Mouse (Mus musculus): ENCODE measurements at regions not wholly inside any gene's neighbourhood (a gene's known extent, or its start where the extent isn't known, plus 50 kb on each side); places are given as distances from the start of the nearest gene placed in this dataset.
"Not testable (repeated sequence)": the region's sequence is repeated elsewhere in the genome, so short reads cannot be mapped to it uniquely, and the experiment has no call there.

DNA sequence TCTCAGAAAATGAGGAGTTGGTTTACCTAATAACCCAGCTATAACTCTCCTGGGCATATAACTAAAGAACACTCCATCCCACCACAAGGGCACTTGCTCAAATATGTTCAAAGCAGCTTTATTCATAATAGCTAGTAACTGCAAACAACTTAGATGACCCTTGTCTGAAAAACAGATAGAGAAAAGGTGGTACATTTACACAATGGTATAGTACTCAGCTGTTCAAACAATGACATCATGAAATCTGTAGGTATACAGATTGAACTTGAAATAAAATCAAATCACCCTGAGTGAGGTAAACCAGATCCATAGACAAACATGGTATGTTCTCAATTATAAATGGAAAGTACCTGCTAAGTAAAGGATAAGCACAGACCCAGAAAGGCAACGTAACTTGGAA is 721.5 kb upstream of the Intu start:
- H3K36me3 ChIP-seq (ENCODE audit: control insufficient read depth, insufficient read depth) = no peaks in the 10 kb centered on the region
- no peak overlapping the region for H3K4me2 ChIP-seq (ENCODE audit: low read depth, low read length)
- H3K27me3 ChIP-seq (ENCODE audit: control insufficient read depth, insufficient read depth, low read length) = no peaks in the 10 kb centered on the region
- H3K9ac ChIP-seq (ENCODE audit: low read length) = no peak overlapping the region
- 93% methylated on average over 1 of the region's 1 CpGs for WGBS
- no peak for ATAC-seq (replicated peaks; ENCODE audit: extremely low read depth, insufficient read depth, low FRiP score)
- H3K9me3 ChIP-seq (replicated peaks; ENCODE audit: control insufficient read depth, low read length) = no peaks in the 10 kb centered on the region
- no peak overlapping the region for H3K27ac ChIP-seq (ENCODE audit: low read length)
- no peaks in the 10 kb centered on the region for H3K4me1 ChIP-seq (ENCODE audit: control insufficient read depth, insufficient read depth, low read length)
- no peak overlapping the region for H3K4me3 ChIP-seq (ENCODE audit: low read length)

DNA sequence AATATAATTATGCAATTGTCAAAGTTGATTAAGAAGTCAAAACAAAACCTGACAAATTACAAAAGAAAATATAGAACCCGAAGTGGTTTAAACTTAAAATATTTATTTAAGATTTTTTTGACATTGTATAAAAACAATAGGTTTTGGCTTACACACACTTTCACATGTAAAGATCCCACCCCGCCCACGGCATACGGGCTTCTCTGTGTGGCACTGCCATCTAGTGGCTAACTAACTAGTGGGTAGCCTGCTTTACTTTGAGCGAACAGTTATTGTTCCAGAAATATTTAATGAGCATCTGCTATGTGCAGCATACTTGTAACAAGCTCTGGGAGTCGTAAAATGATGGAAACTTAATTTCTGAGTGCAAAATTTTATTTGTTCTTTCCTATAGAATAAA is 716.3 kb upstream of the Intu start:
- no peak overlapping the region for H3K9ac ChIP-seq (ENCODE audit: low read length)
- ATAC-seq (replicated peaks; ENCODE audit: extremely low read depth, insufficient read depth, low FRiP score) = no peak
- H3K27me3 ChIP-seq (ENCODE audit: control insufficient read depth, insufficient read depth, low read length) = no peaks in the 10 kb centered on the region
- H3K4me1 ChIP-seq (ENCODE audit: control insufficient read depth, insufficient read depth, low read length) = no peaks in the 10 kb centered on the region
- 16% methylated on average over 6 of the region's 6 CpGs for WGBS
- H3K4me2 ChIP-seq (ENCODE audit: low read depth, low read length) = no peak overlapping the region
- H3K27ac ChIP-seq (ENCODE audit: low read length) = no peak overlapping the region
- no peaks in the 10 kb centered on the region for H3K36me3 ChIP-seq (ENCODE audit: control insufficient read depth, insufficient read depth)
- H3K9me3 ChIP-seq (replicated peaks; ENCODE audit: control insufficient read depth, low read length) = no peaks in the 10 kb centered on the region
- no peak overlapping the region for H3K4me3 ChIP-seq (ENCODE audit: low read length)

DNA sequence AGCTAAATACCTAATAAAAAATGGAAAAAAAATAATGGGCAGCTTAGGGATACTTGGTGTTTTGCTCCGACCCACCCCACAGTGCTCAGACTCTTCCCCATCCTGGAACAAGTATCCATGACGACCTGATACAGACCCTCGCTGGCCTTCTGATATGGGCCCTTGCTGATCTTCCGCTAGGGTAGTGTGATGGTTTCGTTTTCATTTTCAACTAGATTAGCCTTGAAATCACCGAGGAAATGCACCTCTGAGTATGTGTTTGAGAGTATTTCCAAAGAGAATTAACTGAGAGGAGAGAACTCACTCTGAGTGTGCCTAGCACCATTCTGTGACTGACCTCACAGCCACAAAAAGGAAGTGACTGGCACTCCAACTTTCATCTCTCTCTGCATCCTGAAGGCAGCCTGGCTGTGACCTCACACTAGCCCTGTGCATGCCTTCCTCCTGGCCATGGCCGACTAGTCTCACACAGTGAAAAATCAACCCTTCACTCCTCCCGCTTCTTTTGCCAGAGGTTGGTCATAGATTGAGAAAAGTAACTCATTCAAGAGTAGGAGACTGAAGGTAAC is 700.5 kb upstream of the Intu start:
- ATAC-seq (replicated peaks; ENCODE audit: extremely low read depth, insufficient read depth, low FRiP score) = no peak
- no peaks in the 10 kb centered on the region for H3K4me1 ChIP-seq (ENCODE audit: control insufficient read depth, insufficient read depth, low read length)
- H3K27me3 ChIP-seq (ENCODE audit: control insufficient read depth, insufficient read depth, low read length) = no peaks in the 10 kb centered on the region
- no peak overlapping the region for H3K9ac ChIP-seq (ENCODE audit: low read length)
- H3K27ac ChIP-seq (ENCODE audit: low read length) = no peak overlapping the region
- H3K4me2 ChIP-seq (ENCODE audit: low read depth, low read length) = no peak overlapping the region
- H3K36me3 ChIP-seq (ENCODE audit: control insufficient read depth, insufficient read depth) = no peaks in the 10 kb centered on the region
- no peaks in the 10 kb centered on the region for H3K9me3 ChIP-seq (replicated peaks; ENCODE audit: control insufficient read depth, low read length)
- 77% methylated on average over 8 of the region's 8 CpGs for WGBS
- no peak overlapping the region for H3K4me3 ChIP-seq (ENCODE audit: low read length)

DNA sequence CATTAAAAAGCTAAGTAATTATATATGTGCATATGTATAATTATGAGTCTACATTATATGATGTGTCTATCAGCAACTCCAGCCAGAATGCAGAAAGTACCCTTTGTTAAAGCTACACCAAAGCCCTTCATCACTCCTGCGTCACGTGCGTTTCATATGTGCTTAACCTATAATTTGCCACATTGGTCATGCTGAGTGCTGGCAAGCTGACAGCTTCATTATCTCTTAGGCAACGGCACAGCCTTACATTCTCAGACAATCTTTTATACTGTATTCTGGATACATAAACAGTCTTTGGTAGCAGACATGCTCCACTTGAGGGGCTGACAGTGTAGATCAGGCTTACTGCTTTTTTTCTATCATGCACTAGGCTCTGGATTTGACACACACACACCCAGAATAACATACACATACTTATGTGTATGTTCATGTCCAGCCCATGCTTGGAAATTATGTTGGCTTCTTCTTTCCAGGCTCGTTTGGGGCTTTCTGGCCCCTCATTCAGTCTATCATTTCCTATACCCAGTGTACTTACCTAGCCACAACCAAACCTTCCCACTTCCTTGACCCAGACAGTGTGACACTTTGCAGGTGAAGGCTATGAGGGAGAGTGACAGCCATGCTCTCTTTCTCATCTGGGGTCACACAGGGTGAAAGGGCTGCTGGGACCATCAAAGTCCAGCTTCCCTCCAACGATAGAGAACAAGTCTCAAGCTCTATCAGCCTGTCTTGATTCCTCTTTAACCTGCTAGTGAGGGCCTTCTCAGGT is 692.5 kb upstream of the Intu start:
- H3K27ac ChIP-seq (ENCODE audit: low read length) = no peak overlapping the region
- H3K4me2 ChIP-seq (ENCODE audit: low read depth, low read length) = no peak overlapping the region
- peaks cover 6% of the 10 kb centered on the region for H3K4me1 ChIP-seq (ENCODE audit: control insufficient read depth, insufficient read depth, low read length)
- H3K4me3 ChIP-seq (ENCODE audit: low read length) = no peak overlapping the region
- no peaks in the 10 kb centered on the region for H3K9me3 ChIP-seq (replicated peaks; ENCODE audit: control insufficient read depth, low read length)
- ATAC-seq (replicated peaks; ENCODE audit: extremely low read depth, insufficient read depth, low FRiP score) = no peak
- whole genome bisulfite sequencing = 43% methylated on average over 6 of the region's 6 CpGs
- H3K36me3 ChIP-seq (ENCODE audit: control insufficient read depth, insufficient read depth) = no peaks in the 10 kb centered on the region
- H3K27me3 ChIP-seq (ENCODE audit: control insufficient read depth, insufficient read depth, low read length) = no peaks in the 10 kb centered on the region
- H3K9ac ChIP-seq (ENCODE audit: low read length) = no peak overlapping the region

DNA sequence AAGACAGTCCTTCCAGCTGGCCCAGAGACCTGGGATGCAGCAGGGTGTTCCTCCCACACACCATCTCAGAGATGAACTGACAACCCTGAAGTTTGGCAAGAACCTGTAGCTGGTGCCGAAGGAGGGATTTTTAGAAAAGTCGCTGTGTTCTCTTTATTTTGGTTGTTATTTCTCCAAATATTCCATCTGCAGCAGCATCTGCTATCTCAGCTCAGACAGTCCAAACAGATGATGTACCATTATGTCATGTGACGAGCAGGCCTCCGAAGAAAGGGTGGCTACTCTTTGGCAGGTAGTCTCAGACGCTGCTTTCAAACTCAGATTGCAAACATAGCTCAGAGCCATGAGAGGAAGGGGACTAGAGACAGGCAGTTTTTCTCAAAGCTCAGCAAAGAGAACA is 690.1 kb upstream of the Intu start:
- Histone ChIP-seq H3K36me3 (ENCODE audit: control insufficient read depth, insufficient read depth) (no peaks in the 10 kb centered on the region), H3K27ac (ENCODE audit: low read length) (no peak overlapping the region), H3K9ac (ENCODE audit: low read length) (no peak overlapping the region), H3K27me3 (ENCODE audit: control insufficient read depth, insufficient read depth, low read length) (no peaks in the 10 kb centered on the region), H3K4me3 (ENCODE audit: low read length) (no peak overlapping the region), H3K4me2 (ENCODE audit: low read depth, low read length) (no peak overlapping the region), H3K4me1 (ENCODE audit: control insufficient read depth, insufficient read depth, low read length) (peaks cover 6% of the 10 kb centered on the region), H3K9me3 (replicated peaks; ENCODE audit: control insufficient read depth, low read length) (no peaks in the 10 kb centered on the region)
- ATAC-seq (replicated peaks; ENCODE audit: extremely low read depth, insufficient read depth, low FRiP score) = no peak
- 80% methylated on average over 5 of the region's 5 CpGs for WGBS

DNA sequence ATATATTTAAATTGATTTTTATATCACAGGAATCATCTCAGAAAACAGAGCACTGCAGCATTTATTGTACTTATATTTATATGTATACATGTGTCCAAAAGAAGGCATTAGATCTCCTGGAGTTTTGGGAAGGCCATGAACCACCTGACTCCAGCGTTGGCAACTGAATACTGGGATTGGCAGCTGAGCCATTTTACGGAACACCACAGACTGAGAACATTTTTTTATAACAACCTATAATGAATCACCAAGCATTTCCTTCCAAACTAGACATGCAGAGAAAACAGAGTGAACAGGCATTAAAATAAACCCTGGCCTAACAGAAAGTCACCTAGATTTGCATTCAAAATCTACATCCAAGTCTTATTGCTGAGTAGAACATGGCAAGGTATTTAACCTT is 686.0 kb upstream of the Intu start:
- Histone ChIP-seq H3K27me3 (ENCODE audit: control insufficient read depth, insufficient read depth, low read length) (no peaks in the 10 kb centered on the region), H3K27ac (ENCODE audit: low read length) (no peak overlapping the region), H3K4me3 (ENCODE audit: low read length) (no peak overlapping the region), H3K36me3 (ENCODE audit: control insufficient read depth, insufficient read depth) (no peaks in the 10 kb centered on the region), H3K9ac (ENCODE audit: low read length) (no peak overlapping the region), H3K4me1 (ENCODE audit: control insufficient read depth, insufficient read depth, low read length) (no peaks in the 10 kb centered on the region), H3K9me3 (replicated peaks; ENCODE audit: control insufficient read depth, low read length) (no peaks in the 10 kb centered on the region), H3K4me2 (ENCODE audit: low read depth, low read length) (no peak overlapping the region)
- no peak for ATAC-seq (replicated peaks; ENCODE audit: extremely low read depth, insufficient read depth, low FRiP score)
- WGBS = 81% methylated on average over 2 of the region's 2 CpGs

DNA sequence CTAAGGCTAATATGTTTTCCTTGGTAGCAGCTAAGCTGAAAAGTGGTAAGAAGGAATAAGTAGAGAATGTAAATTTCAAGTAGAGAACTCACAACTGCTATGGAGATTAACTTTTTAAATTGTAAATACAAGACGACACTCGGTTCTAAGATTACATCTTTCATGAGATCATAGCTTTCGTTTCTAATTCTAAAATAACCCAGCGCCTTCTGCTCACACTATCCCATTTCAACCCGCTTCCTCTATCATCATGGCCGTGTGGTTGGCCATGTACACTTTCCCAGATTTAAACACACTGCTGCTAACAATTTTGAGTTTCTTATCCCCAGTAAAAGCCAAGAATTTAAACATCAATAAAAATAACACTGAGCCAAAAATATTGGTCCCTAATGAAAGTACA is 682.3 kb upstream of the Intu start:
- no peaks in the 10 kb centered on the region for H3K4me1 ChIP-seq (ENCODE audit: control insufficient read depth, insufficient read depth, low read length)
- H3K36me3 ChIP-seq (ENCODE audit: control insufficient read depth, insufficient read depth) = no peaks in the 10 kb centered on the region
- no peak overlapping the region for H3K9ac ChIP-seq (ENCODE audit: low read length)
- no peak overlapping the region for H3K27ac ChIP-seq (ENCODE audit: low read length)
- no peak overlapping the region for H3K4me3 ChIP-seq (ENCODE audit: low read length)
- no peak for ATAC-seq (replicated peaks; ENCODE audit: extremely low read depth, insufficient read depth, low FRiP score)
- 80% methylated on average over 6 of the region's 6 CpGs for WGBS
- H3K27me3 ChIP-seq (ENCODE audit: control insufficient read depth, insufficient read depth, low read length) = no peaks in the 10 kb centered on the region
- H3K9me3 ChIP-seq (replicated peaks; ENCODE audit: control insufficient read depth, low read length) = no peaks in the 10 kb centered on the region
- H3K4me2 ChIP-seq (ENCODE audit: low read depth, low read length) = no peak overlapping the region

DNA sequence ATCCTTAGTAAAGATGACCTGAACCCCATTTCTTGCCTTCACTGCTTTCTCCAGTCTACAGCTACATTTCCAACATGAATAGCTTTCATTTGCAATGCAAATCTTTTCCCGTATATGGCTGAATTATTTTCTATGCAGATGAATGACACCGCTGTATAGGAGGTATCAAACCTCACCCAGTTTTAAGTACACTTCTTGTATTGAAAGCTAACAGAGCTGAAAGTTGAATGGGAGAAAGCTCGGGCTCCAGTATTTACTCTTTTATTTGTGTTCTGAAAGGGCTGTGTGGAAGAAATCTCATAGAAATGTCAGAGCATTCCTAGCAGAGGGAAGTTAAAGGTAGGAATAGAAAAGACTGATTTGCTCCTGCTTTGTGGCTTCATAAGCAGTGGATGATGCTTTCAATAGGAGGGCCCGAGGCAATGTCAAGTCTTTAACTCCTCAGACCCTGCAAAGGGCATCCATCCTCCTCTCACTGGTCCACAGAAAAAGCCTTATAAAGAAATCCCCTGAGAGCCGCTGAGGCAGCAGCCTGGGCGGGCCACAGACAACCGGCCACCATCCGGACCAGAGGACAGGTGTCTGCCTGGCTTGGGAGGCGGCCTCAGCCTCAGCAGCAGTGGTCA is 673.8 kb upstream of the Intu start:
- Histone ChIP-seq H3K4me3 (ENCODE audit: low read length) (no peak overlapping the region), H3K4me1 (ENCODE audit: control insufficient read depth, insufficient read depth, low read length) (no peaks in the 10 kb centered on the region), H3K4me2 (ENCODE audit: low read depth, low read length) (no peak overlapping the region), H3K27ac (ENCODE audit: low read length) (no peak overlapping the region), H3K9me3 (replicated peaks; ENCODE audit: control insufficient read depth, low read length) (0 out of 2 replicates have a peak, but pooled peaks cover 2% of the 10 kb centered on the region), H3K9ac (ENCODE audit: low read length) (no peak overlapping the region), H3K27me3 (ENCODE audit: control insufficient read depth, insufficient read depth, low read length) (no peaks in the 10 kb centered on the region), H3K36me3 (ENCODE audit: control insufficient read depth, insufficient read depth) (no peaks in the 10 kb centered on the region)
- ATAC-seq (replicated peaks; ENCODE audit: extremely low read depth, insufficient read depth, low FRiP score) = no peak
- WGBS = 83% methylated on average over 9 of the region's 9 CpGs

DNA sequence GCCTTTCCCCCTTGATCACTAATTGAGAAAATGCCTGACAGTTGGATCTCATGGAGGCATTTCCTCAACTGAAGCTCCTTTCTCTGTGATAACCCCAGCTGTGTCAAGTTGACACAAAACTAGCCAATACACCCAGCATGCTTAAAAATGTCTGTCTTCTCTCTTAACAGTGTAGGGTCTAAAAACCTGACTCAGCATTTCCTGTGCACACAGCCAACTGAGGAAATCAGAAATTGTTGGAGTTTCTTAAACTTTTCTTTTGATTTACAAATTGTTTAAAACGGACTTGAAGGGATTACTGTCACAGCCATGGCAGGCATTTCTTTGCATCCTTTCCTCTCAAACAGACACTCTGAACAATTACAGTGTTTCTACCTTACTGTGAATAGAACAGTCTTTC is 655.0 kb upstream of the Intu start:
- not testable (repeated sequence) for H3K9ac ChIP-seq (ENCODE audit: low read length); H3K27me3 ChIP-seq (ENCODE audit: control insufficient read depth, insufficient read depth, low read length); H3K4me2 ChIP-seq (ENCODE audit: low read depth, low read length); H3K4me3 ChIP-seq (ENCODE audit: low read length); H3K36me3 ChIP-seq (ENCODE audit: control insufficient read depth, insufficient read depth); H3K27ac ChIP-seq (ENCODE audit: low read length); H3K4me1 ChIP-seq (ENCODE audit: control insufficient read depth, insufficient read depth, low read length); ATAC-seq (replicated peaks; ENCODE audit: extremely low read depth, insufficient read depth, low FRiP score); H3K9me3 ChIP-seq (replicated peaks; ENCODE audit: control insufficient read depth, low read length)
- WGBS = 57% methylated on average over 1 of the region's 1 CpGs
